Mouse (Mus musculus): ENCODE data around the gene Abhd10. TPM values are rescaled to one million over a fixed set of nuclear protein-coding genes. Genes with fewer than 3 reads are reported as not detected.

Gene Abhd10
- polyA plus RNA-seq, 1 experiment from 2014 or later, result 44.2 TPM

GRCm38 (mm10) chr16:45723172-45723901, 19.4 kb downstream of the Abhd10 start:
- no peaks in the 10 kb centered on the region for H3K9me3 ChIP-seq (replicated peaks)
- peak overlapping the region; percentile 70 for H3K4me3 ChIP-seq
- H3K4me1 ChIP-seq, result peaks cover 41% of the 10 kb centered on the region
- H3K27me3 ChIP-seq, result no peaks in the 10 kb centered on the region
- peaks cover 45% of the 10 kb centered on the region for H3K36me3 ChIP-seq (ENCODE audit: poor library complexity, severe bottlenecking)
- peak overlapping the region; percentile 97 for H3K27ac ChIP-seq
- peak overlapping the region; percentile 76 for H3K4me2 ChIP-seq
- peak; percentile 50 for ATAC-seq
- WGBS, result 34% methylated on average over 6 of the region's 6 CpGs
- peak overlapping the region; percentile 95 for H3K9ac ChIP-seq

- Histone ChIP-seq H3K27me3 (no peaks in the 10 kb centered on the region), H3K4me1 (peaks cover 41% of the 10 kb centered on the region)
- WGBS, result 55% methylated on average over 3 of the region's 3 CpGs
These were observed 20.2 kb downstream of the Abhd10 start for GRCm38 (mm10) chr16:45722460-45722951.

DNA sequence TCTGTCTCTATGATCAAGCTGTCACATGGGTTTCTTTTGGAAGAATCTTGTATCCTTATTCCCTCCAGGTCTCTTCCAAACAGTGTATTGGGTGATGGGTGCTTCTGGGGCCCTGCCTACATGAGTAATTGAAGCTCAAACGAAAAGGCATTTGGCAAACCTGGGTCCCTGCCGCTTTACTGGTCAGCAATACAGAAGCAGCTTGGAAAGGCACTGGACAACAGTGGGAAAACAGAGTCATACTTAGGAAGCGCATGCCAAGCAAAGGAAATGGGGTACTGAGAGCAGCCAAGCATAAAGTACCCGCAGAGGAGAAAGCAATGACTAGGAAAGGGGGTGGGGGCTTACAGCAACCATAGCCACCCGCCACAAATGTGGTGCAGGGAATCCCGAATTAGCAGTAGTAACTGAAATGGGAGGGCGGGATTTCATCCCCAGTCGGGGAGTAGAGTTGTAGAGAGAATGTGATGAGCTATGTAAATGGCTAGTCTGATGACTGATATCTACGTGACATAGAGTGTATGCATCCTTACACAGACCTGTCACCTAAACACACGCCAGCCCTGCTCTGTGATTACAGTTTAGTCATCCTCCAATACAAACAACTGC, 22.6 kb downstream of the Abhd10 start:
- H3K4me1 ChIP-seq, result peaks cover 41% of the 10 kb centered on the region
- H3K9me3 ChIP-seq (replicated peaks), result no peaks in the 10 kb centered on the region
- peaks cover 70% of the 10 kb centered on the region for H3K36me3 ChIP-seq (ENCODE audit: poor library complexity, severe bottlenecking)
- no peak overlapping the region for H3K4me3 ChIP-seq
- no peaks in the 10 kb centered on the region for H3K27me3 ChIP-seq
- H3K27ac ChIP-seq, result no peak overlapping the region
- 95% methylated on average over 10 of the region's 10 CpGs for WGBS
- 0 out of 2 replicates have a peak overlapping the region, but pooled peaks have one; percentile 28 for H3K9ac ChIP-seq
- ATAC-seq, result no peak
- H3K4me2 ChIP-seq, result peak overlapping the region; percentile 76; the same call in 1 of the 2 replicates

More at GRCm38 (mm10) chr16:45722460-45722951, 20.2 kb downstream of the Abhd10 start:
- peak overlapping the region; percentile 76 for H3K4me2 ChIP-seq
- ATAC-seq, result no peak; the same call in 1 of the 2 replicates
- H3K36me3 ChIP-seq (ENCODE audit: poor library complexity, severe bottlenecking), result peaks cover 47% of the 10 kb centered on the region
- H3K9ac ChIP-seq, result peak overlapping the region; percentile 95
- peak overlapping the region; percentile 97 for H3K27ac ChIP-seq
- peak overlapping the region; percentile 70 for H3K4me3 ChIP-seq
- H3K9me3 ChIP-seq (replicated peaks), result no peaks in the 10 kb centered on the region

- H3K9ac ChIP-seq, result no peak overlapping the region
- H3K4me3 ChIP-seq, result no peak overlapping the region
- H3K36me3 ChIP-seq (ENCODE audit: poor library complexity, severe bottlenecking), result peaks cover 88% of the 10 kb centered on the region
- 84% methylated on average over 4 of the region's 4 CpGs for WGBS
- peaks cover 39% of the 10 kb centered on the region for H3K4me1 ChIP-seq
- H3K27me3 ChIP-seq, result no peaks in the 10 kb centered on the region
- no peak overlapping the region for H3K27ac ChIP-seq
- H3K4me2 ChIP-seq, result no peak overlapping the region
- H3K9me3 ChIP-seq (replicated peaks), result no peaks in the 10 kb centered on the region
- no peak for ATAC-seq
These were observed 24.5 kb downstream of the Abhd10 start for GRCm38 (mm10) chr16:45718296-45718695.

- Histone ChIP-seq H3K9ac (no peak overlapping the region), H3K4me3 (no peak overlapping the region), H3K27ac (no peak overlapping the region), H3K9me3 (replicated peaks) (no peaks in the 10 kb centered on the region), H3K4me2 (no peak overlapping the region), H3K27me3 (no peaks in the 10 kb centered on the region), H3K4me1 (peaks cover 3% of the 10 kb centered on the region; the same call in 1 of the 2 replicates), H3K36me3 (ENCODE audit: poor library complexity, severe bottlenecking) (peaks cover 89% of the 10 kb centered on the region)
- ATAC-seq, result no peak
- WGBS, result 85% methylated on average over 5 of the region's 5 CpGs
These were observed 28.1 kb downstream of the Abhd10 start for GRCm38 (mm10) chr16:45714489-45715150.

GRCm38 (mm10) chr16:45713878-45714277, 28.9 kb downstream of the Abhd10 start:
- Histone ChIP-seq H3K27ac (no peak overlapping the region), H3K4me3 (no peak overlapping the region), H3K4me1 (peaks cover 3% of the 10 kb centered on the region; the same call in 1 of the 2 replicates), H3K27me3 (no peaks in the 10 kb centered on the region), H3K9ac (no peak overlapping the region), H3K4me2 (no peak overlapping the region), H3K36me3 (ENCODE audit: poor library complexity, severe bottlenecking) (peaks cover 83% of the 10 kb centered on the region), H3K9me3 (replicated peaks) (no peaks in the 10 kb centered on the region)
- ATAC-seq, result no peak
- 83% methylated on average over 1 of the region's 1 CpGs for WGBS

DNA sequence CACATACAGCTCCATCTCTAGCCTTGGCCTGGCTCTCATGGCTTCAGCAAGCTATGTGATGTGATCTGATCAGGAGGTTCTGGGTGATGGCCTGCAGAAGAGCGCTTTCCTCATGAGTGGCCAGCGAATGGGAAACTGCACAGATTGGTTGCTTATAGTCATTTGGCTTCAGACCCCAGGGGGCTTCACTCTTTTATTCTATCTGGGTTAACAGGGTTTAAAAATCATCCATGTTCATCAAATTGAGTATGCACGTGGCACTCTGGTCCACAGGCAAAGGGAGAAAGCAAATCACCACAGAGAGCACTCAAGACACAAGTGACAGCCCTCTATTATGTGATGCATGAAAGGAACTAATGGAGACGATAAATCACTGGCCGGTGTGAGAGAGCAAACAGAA, 29.5 kb downstream of the Abhd10 start:
- H3K27me3 ChIP-seq, result no peaks in the 10 kb centered on the region
- H3K4me1 ChIP-seq, result peaks cover 3% of the 10 kb centered on the region; the same call in 1 of the 2 replicates
- WGBS, result 76% methylated on average over 5 of the region's 5 CpGs
- H3K27ac ChIP-seq, result no peak overlapping the region
- no peak overlapping the region for H3K9ac ChIP-seq
- H3K4me3 ChIP-seq, result no peak overlapping the region
- H3K4me2 ChIP-seq, result no peak overlapping the region
- no peak for ATAC-seq
- H3K36me3 ChIP-seq (ENCODE audit: poor library complexity, severe bottlenecking), result peaks cover 77% of the 10 kb centered on the region
- H3K9me3 ChIP-seq (replicated peaks), result no peaks in the 10 kb centered on the region

DNA sequence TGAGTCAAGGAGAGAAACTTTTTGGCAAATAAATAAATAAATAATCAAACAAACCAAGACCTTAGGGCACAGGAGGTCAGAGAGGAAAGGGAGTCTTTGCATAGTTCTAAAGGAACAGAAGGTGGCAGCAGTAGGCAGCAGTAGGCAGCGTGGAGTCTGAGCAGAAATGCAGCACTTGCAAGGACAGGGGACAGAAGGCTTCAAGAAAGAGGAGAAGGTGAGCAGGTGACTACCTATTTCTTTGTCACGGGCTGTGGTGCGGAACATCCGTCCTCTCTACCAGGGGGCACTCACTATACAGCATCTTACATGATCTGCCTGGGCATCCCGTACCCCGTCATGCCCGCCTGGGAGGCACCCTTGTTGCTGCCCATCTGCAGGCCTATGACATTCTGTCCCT, 31.5 kb downstream of the Abhd10 start:
- no peaks in the 10 kb centered on the region for H3K27me3 ChIP-seq
- H3K9me3 ChIP-seq (replicated peaks), result no peaks in the 10 kb centered on the region
- H3K36me3 ChIP-seq (ENCODE audit: poor library complexity, severe bottlenecking), result peaks cover 58% of the 10 kb centered on the region
- no peak overlapping the region for H3K4me3 ChIP-seq
- peak; percentile 31; the same call in 1 of the 2 replicates for ATAC-seq
- H3K9ac ChIP-seq, result no peak overlapping the region
- 81% methylated on average over 7 of the region's 7 CpGs for WGBS
- H3K4me2 ChIP-seq, result no peak overlapping the region
- no peak overlapping the region for H3K27ac ChIP-seq
- peaks cover 3% of the 10 kb centered on the region; the same call in 1 of the 2 replicates for H3K4me1 ChIP-seq

GRCm38 (mm10) chr16:45699301-45699700, 43.5 kb downstream of the Abhd10 start:
- Histone ChIP-seq H3K27ac (no peak overlapping the region), H3K4me1 (no peaks in the 10 kb centered on the region), H3K9me3 (replicated peaks) (no peaks in the 10 kb centered on the region), H3K4me3 (no peak overlapping the region), H3K9ac (no peak overlapping the region), H3K36me3 (ENCODE audit: poor library complexity, severe bottlenecking) (no peaks in the 10 kb centered on the region), H3K4me2 (no peak overlapping the region), H3K27me3 (no peaks in the 10 kb centered on the region)
- 83% methylated on average over 5 of the region's 5 CpGs for WGBS
- ATAC-seq, result no peak

DNA sequence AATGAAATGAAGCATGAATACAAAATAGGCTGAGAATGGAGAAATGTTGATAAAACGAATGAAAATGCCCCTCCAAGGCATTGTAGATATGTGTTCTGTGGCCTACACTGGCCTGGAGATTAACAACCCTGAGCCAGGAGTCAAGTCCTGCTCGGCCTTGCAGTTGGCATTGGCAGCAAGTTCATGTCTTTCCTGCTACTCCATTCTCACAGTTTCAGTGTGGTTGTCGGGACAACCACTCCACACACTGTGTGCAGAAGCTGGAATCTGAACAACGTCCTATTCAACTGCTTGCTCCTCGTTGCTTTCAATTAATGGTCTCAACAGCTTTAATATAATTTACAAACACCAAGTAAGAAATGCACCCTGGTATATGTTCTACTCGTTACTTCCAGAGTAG, 44.8 kb downstream of the Abhd10 start:
- Histone ChIP-seq H3K4me1 (peaks cover under 1% of the 10 kb centered on the region), H3K9me3 (replicated peaks) (no peaks in the 10 kb centered on the region), H3K27me3 (no peaks in the 10 kb centered on the region), H3K36me3 (ENCODE audit: poor library complexity, severe bottlenecking) (no peaks in the 10 kb centered on the region), H3K4me2 (no peak overlapping the region), H3K27ac (no peak overlapping the region), H3K9ac (no peak overlapping the region), H3K4me3 (no peak overlapping the region)
- ATAC-seq, result no peak; the same call in 1 of the 2 replicates
- 46% methylated on average over 6 of the region's 6 CpGs for WGBS

DNA sequence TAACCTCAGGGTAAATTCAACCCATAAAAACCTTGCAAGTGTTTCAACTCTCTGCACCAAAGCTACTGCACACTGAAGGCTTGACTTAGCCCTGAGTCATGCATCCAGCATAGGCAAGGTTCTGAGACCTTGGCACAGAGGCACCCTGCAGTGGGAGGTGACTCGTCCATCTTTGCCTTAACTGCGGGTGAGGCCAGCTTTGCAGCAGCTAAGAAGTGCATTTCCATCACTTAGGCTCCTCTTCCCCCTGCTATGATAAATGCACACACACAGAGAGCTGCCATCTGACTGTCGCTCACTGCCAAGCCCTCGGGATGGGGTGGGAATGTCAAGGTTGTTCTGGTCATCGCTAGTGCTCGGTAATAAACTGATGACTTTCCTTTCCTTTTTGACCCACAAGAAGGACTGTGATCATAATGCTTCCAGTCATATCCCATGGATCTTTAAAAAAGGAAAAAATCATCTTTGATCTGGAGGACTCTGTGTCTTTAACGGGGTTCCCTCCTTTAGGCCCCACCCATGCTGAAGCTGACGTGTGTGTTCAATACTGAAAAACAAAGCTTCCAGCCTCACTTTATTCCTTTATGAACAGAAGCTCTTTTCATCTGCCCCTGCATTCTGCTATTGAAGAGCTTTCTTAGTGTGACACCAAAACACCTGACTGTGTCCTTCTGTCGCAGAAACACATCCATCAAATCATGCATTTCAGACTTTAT, 47.2 kb downstream of the Abhd10 start:
- Histone ChIP-seq H3K4me1 (peaks cover 5% of the 10 kb centered on the region), H3K9ac (no peak overlapping the region), H3K4me2 (no peak overlapping the region), H3K9me3 (replicated peaks) (no peaks in the 10 kb centered on the region), H3K36me3 (ENCODE audit: poor library complexity, severe bottlenecking) (no peaks in the 10 kb centered on the region), H3K4me3 (no peak overlapping the region), H3K27ac (no peak overlapping the region), H3K27me3 (no peaks in the 10 kb centered on the region)
- peak; percentile 50; the same call in 1 of the 2 replicates for ATAC-seq
- 72% methylated on average over 9 of the region's 9 CpGs for WGBS
